Mouse (Mus musculus): Measurements from ENCODE around the gene Zdhhc14. TPM values are rescaled to one million over a fixed set of nuclear protein-coding genes. Genes with fewer than 3 reads are reported as not detected.

Zdhhc14 gene
- total RNA-seq, 4 experiments from 2014 or later, result 3.9 to 7.1 (median 5.9) TPM

- no peak for DNase-seq
Observed at GRCm38 (mm10) chr17:5746378-5746777, 254.0 kb downstream of the Zdhhc14 start.

- no peak for DNase-seq
Observed at GRCm38 (mm10) chr17:5747539-5748500, 255.5 kb downstream of the Zdhhc14 start.

GRCm38 (mm10) chr17:5748501-5748894 lies 256.1 kb downstream of the Zdhhc14 start:
- no peak for DNase-seq

GRCm38 (mm10) chr17:5750278-5750677 lies 257.9 kb downstream of the Zdhhc14 start:
- no peak for DNase-seq

- no peak for DNase-seq
Observed at GRCm38 (mm10) chr17:5751066-5751465, 258.7 kb downstream of the Zdhhc14 start.

- no peak for DNase-seq
Observed at GRCm38 (mm10) chr17:5752322-5752715, 260.0 kb downstream of the Zdhhc14 start.

- DNase-seq, result peak; percentile 50
Observed at GRCm38 (mm10) chr17:5752716-5753585, 260.6 kb downstream of the Zdhhc14 start.

GRCm38 (mm10) chr17:5755489-5755888 lies 263.1 kb downstream of the Zdhhc14 start:
- DNase-seq, result no peak

- no peak for DNase-seq
Observed at GRCm38 (mm10) chr17:5756065-5756464, 263.7 kb downstream of the Zdhhc14 start.

GRCm38 (mm10) chr17:5756855-5757254 lies 264.5 kb downstream of the Zdhhc14 start:
- no peak for DNase-seq

- no peak for DNase-seq
Observed at GRCm38 (mm10) chr17:5763768-5764167, 271.4 kb downstream of the Zdhhc14 start.

GRCm38 (mm10) chr17:5764270-5764669 lies 271.9 kb downstream of the Zdhhc14 start:
- DNase-seq, result peak; percentile 31

GRCm38 (mm10) chr17:5765746-5766145 lies 273.4 kb downstream of the Zdhhc14 start:
- DNase-seq, result no peak

- no peak for DNase-seq
Observed at GRCm38 (mm10) chr17:5768164-5768705, 275.9 kb downstream of the Zdhhc14 start.

GRCm38 (mm10) chr17:5768810-5769520 lies 276.6 kb downstream of the Zdhhc14 start:
- no peak for DNase-seq

- DNase-seq, result peak; percentile 74
Observed at GRCm38 (mm10) chr17:5769776-5770175, 277.4 kb downstream of the Zdhhc14 start.

GRCm38 (mm10) chr17:5770265-5771249 lies 278.2 kb downstream of the Zdhhc14 start:
- no peak for DNase-seq

GRCm38 (mm10) chr17:5780213-5780975 lies 288.0 kb downstream of the Zdhhc14 start:
- DNase-seq, result no peak

- no peak for DNase-seq
Observed at GRCm38 (mm10) chr17:5785238-5785637, 292.9 kb downstream of the Zdhhc14 start.

- DNase-seq, result no peak
Observed at GRCm38 (mm10) chr17:5792164-5792791, 299.9 kb downstream of the Zdhhc14 start.
